8 mouse cellular contexts compared by ENCODE assay signal in the genomic region with DNA sequence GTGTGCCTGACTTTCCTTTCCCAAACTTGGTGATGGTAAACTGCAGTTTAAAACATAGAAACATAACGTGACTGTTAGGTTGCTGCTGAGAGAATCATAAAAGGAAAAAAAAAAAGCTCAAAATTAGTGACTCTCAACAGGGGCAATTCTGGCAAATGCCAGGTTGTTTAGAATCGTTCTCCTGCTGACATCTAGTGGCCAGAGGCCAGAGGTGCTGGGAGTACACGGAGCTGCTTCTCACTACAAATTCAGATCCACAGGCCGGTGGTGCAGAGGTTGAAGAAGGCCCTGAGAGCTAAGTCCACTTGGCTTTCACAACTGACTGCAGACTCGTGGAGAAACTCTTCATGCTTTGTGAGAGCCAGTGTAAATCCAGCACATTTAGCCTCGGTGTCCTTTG.
A peak's percentile ranks its signal among the peaks of the same experiment; 100 is the strongest.
DNase-seq lines count a peak whose midpoint lies in the region; ATAC-seq and TF ChIP-seq lines count a peak whose summit lies in the region.

No protein-coding gene starts in this region.

- no peak overlapping the region for H3K4me3 ChIP-seq in heart, embryonic 10.5 days
- no peak overlapping the region for H3K4me3 ChIP-seq in liver, adult 2 months (ENCODE audit: insufficient read depth, low read depth, low read length)
- H3K4me3 ChIP-seq in neural tube, embryonic 11.5 days (ENCODE audit: low read depth, low read length) = no peak overlapping the region

- peak; percentile 28 for DNase-seq in CD4-positive helper T cell, adult 2 months (ENCODE audit: low read depth, low spot score)
- peak; percentile 77 for DNase-seq in adrenal gland, postnatal 10 days
- peak; percentile 63 for DNase-seq in embryo, embryonic 9.5 days (ENCODE audit: extremely low spot score)
- DNase-seq in heart, embryonic 10.5 days (ENCODE audit: low spot score) = peak; percentile 79
- DNase-seq in kidney, postnatal 10 days = peak; percentile 83
- peak; percentile 89 for DNase-seq in liver, adult 2 months (ENCODE audit: extremely low read depth, low read depth, low spot score)
- DNase-seq in neural tube, embryonic 11.5 days (ENCODE audit: low spot score) = peak; percentile 68
- peak; percentile 63 for DNase-seq in testis, postnatal 10 days (ENCODE audit: low spot score)

- no peak for TF ChIP-seq POLR2A in liver, adult 2 months (IDR thresholded peaks at IDR 0.05; ENCODE audit: extremely low read depth, insufficient read depth, low read length)

- no peak overlapping the region for H3K9ac ChIP-seq in liver, adult 2 months (ENCODE audit: low read depth, low read length)
- no peak overlapping the region for H3K9ac ChIP-seq in neural tube, embryonic 11.5 days (ENCODE audit: low read length)

- H3K4me1 ChIP-seq in heart, embryonic 10.5 days = no peaks in the 10 kb centered on the region
- H3K4me1 ChIP-seq in liver, adult 2 months (ENCODE audit: control insufficient read depth, insufficient read depth, low read length) = no peaks in the 10 kb centered on the region
- no peaks in the 10 kb centered on the region for H3K4me1 ChIP-seq in neural tube, embryonic 11.5 days (ENCODE audit: control insufficient read depth, insufficient read depth, low read length)

- no peaks in the 10 kb centered on the region for H3K27me3 ChIP-seq in heart, embryonic 10.5 days (ENCODE audit: insufficient read depth, poor library complexity, severe bottlenecking)
- H3K27me3 ChIP-seq in liver, adult 2 months (ENCODE audit: control insufficient read depth, insufficient read depth, low read length) = no peaks in the 10 kb centered on the region
- no peaks in the 10 kb centered on the region for H3K27me3 ChIP-seq in neural tube, embryonic 11.5 days (ENCODE audit: control insufficient read depth, insufficient read depth, low read length)

- WGBS in heart, embryonic 10.5 days = 12% methylated on average over 6 of the region's 6 CpGs
- 8% methylated on average over 6 of the region's 6 CpGs for WGBS in liver, adult 2 months
- WGBS in neural tube, embryonic 11.5 days = 20% methylated on average over 6 of the region's 6 CpGs

- peak; percentile 76 for TF ChIP-seq CTCF in liver, adult 2 months (IDR thresholded peaks at IDR 0.05; ENCODE audit: low read depth, low read length)

- H3K27ac ChIP-seq in heart, embryonic 10.5 days = no peak overlapping the region
- no peak overlapping the region for H3K27ac ChIP-seq in liver, adult 2 months (replicated peaks; ENCODE audit: insufficient read depth, low read depth, low read length)
- no peak overlapping the region for H3K27ac ChIP-seq in neural tube, embryonic 11.5 days (ENCODE audit: low read depth, low read length)

- H3K79me2 ChIP-seq in liver, adult 2 months (ENCODE audit: control insufficient read depth, insufficient read depth, low read length) = no peaks in the 10 kb centered on the region

- H3K4me2 ChIP-seq in neural tube, embryonic 11.5 days (ENCODE audit: low read depth) = no peak overlapping the region

- H3K9me3 ChIP-seq in heart, embryonic 10.5 days = no peaks in the 10 kb centered on the region
- no peaks in the 10 kb centered on the region for H3K9me3 ChIP-seq in neural tube, embryonic 11.5 days (ENCODE audit: control insufficient read depth, low read length)

- peak; percentile 82 for ATAC-seq in neural tube, embryonic 11.5 days (ENCODE audit: insufficient read depth, low FRiP score, low TSS enrichment)

- H3K36me3 ChIP-seq in heart, embryonic 10.5 days = no peaks in the 10 kb centered on the region
- H3K36me3 ChIP-seq in liver, adult 2 months (ENCODE audit: control insufficient read depth, insufficient read depth, low read length) = no peaks in the 10 kb centered on the region
- no peaks in the 10 kb centered on the region for H3K36me3 ChIP-seq in neural tube, embryonic 11.5 days (ENCODE audit: control insufficient read depth, insufficient read depth, low read length)

Comparison
In these comparisons a context has a peak if more than half of its experiments do, and no peak if none do; other contexts are left out.
1. DNase-seq: peak in every context shown above with its lines; median percentile 89 in liver, adult 2 months; 83 in kidney, postnatal 10 days; 79 in heart, embryonic 10.5 days; 77 in adrenal gland, postnatal 10 days; 68 in neural tube, embryonic 11.5 days; 63 in embryo, embryonic 9.5 days; 63 in testis, postnatal 10 days; 28 in CD4-positive helper T cell, adult 2 months.